Mouse (Mus musculus): ENCODE measurements around the gene Plgrkt. TPM values are rescaled to one million over a fixed set of nuclear protein-coding genes. Genes with fewer than 3 reads are reported as not detected.
"Not testable (repeated sequence)": the region's sequence is repeated elsewhere in the genome, so short reads cannot be mapped to it uniquely, and the experiment has no call there.

Plgrkt gene
- polyA plus RNA-seq (2012; ENCODE audit: insufficient read depth, insufficient read length, low replicate concordance, missing spikeins): not detected in 2 replicates

DNA sequence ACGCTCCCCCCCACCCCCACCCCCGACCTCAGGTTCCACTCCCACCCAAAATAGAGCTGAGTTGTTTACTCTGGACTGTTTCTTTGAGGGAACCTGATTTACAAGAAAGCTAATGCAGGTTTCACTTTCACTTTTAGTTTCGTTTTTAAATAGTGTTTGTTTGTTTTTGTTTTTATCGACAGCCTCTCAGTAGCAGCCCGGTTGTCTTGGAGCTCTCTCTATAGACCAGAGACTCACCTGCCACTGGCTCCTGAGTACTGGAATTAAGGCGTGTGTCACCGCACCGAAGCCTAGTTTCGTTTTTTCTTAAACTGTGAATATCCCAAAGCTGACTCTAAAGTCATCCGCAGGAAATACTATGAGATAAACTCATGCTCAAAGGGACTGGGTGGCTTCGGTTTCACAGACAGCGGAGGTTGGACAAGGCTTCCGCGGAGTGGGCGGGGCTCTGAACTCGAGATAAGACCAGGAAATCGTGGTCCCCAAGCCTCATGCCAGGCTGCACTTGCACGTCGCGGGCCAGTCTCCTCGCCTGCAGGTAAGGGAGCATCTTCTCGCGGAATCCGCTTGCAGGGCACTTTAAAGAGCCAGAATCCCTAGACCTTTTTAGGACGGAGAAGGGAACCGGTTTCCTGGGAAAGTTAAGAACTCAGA lies at the start of gene Plgrkt, which contains the start of gene Cd274:
TSS of gene Plgrkt (minus strand) at position 422 of the 654 bp plus-strand sequence.
TSS of gene Cd274 (plus strand) at position 487 of the 654 bp plus-strand sequence.
- TF ChIP-seq CTCF (IDR thresholded peaks at IDR 0.05; ENCODE audit: insufficient read depth, low read depth, low read length) (no peak), POLR2A (IDR thresholded peaks at IDR 0.05; ENCODE audit: insufficient read depth, low read depth, low read length) (no peak)
- 2% methylated on average over 26 of the region's 26 CpGs for WGBS
- Histone ChIP-seq H3K4me3 (ENCODE audit: insufficient read depth, low read depth, low read length) (peak within 1 kb of the TSS; percentile 45), H3K27ac (ENCODE audit: insufficient read depth, low read depth, low read length) (no peak within 1 kb of the TSS), H3K4me1 (ENCODE audit: control insufficient read depth, insufficient read depth, low read length) (peaks cover 2% of the 10 kb centered on the region; the same call in 1 of the 2 replicates)

- no peaks in the 10 kb centered on the region for H3K4me1 ChIP-seq (ENCODE audit: control insufficient read depth, insufficient read depth, low read length)
- WGBS: 84% methylated on average over 3 of the region's 3 CpGs
- no peak overlapping the region for H3K4me3 ChIP-seq (ENCODE audit: insufficient read depth, low read depth, low read length)
- no peak overlapping the region for H3K27ac ChIP-seq (ENCODE audit: insufficient read depth, low read depth, low read length)
- TF ChIP-seq CTCF (IDR thresholded peaks at IDR 0.05; ENCODE audit: insufficient read depth, low read depth, low read length) (no peak), POLR2A (IDR thresholded peaks at IDR 0.05; ENCODE audit: insufficient read depth, low read depth, low read length) (no peak)
These were observed 49.3 kb upstream of the Plgrkt start for GRCm38 (mm10) chr19:29416393-29416902.

- not testable (repeated sequence) for H3K27ac ChIP-seq (ENCODE audit: insufficient read depth, low read depth, low read length); H3K4me1 ChIP-seq (ENCODE audit: control insufficient read depth, insufficient read depth, low read length); H3K4me3 ChIP-seq (ENCODE audit: insufficient read depth, low read depth, low read length)
These were observed 47.7 kb upstream of the Plgrkt start for GRCm38 (mm10) chr19:29414917-29415316.

DNA sequence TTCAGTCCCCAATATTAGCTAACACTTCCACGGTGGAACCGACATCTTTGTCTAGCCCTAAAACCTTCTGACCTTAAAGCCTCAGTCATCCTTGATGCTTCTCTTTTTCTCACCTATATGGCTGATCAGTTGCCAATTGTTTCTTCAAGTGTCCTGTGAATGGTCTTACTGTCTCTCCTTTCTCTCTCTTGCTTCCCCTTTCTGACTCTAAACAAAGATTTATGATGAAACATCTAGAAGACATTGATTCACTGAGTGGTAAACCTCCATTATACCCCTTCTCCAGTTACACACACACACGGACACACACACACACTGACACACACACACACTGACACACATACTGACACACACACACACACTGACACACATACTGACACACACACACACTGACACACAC lies 47.3 kb upstream of the Plgrkt start:
- Histone ChIP-seq H3K27ac (ENCODE audit: insufficient read depth, low read depth, low read length) (no peak overlapping the region), H3K4me1 (ENCODE audit: control insufficient read depth, insufficient read depth, low read length) (no peaks in the 10 kb centered on the region), H3K4me3 (ENCODE audit: insufficient read depth, low read depth, low read length) (no peak overlapping the region)
- WGBS: 95% methylated on average over 3 of the region's 3 CpGs
- no peak for TF ChIP-seq POLR2A (IDR thresholded peaks at IDR 0.05; ENCODE audit: insufficient read depth, low read depth, low read length)
- TF ChIP-seq CTCF (IDR thresholded peaks at IDR 0.05; ENCODE audit: insufficient read depth, low read depth, low read length): no peak

GRCm38 (mm10) chr19:29412476-29413420 lies 45.6 kb upstream of the Plgrkt start:
- H3K27ac ChIP-seq (ENCODE audit: insufficient read depth, low read depth, low read length): no peak overlapping the region
- TF ChIP-seq POLR2A (IDR thresholded peaks at IDR 0.05; ENCODE audit: insufficient read depth, low read depth, low read length) (no peak), CTCF (IDR thresholded peaks at IDR 0.05; ENCODE audit: insufficient read depth, low read depth, low read length) (no peak)

GRCm38 (mm10) chr19:29410619-29411018 lies 43.4 kb upstream of the Plgrkt start, which contains the start of gene Pdcd1lg2:
TSS of gene Pdcd1lg2 (plus strand) at chr19:29410919.
- Histone ChIP-seq H3K4me1 (ENCODE audit: control insufficient read depth, insufficient read depth, low read length) (no peaks in the 10 kb centered on the region), H3K27ac (ENCODE audit: insufficient read depth, low read depth, low read length) (no peak within 1 kb of the TSS), H3K4me3 (ENCODE audit: insufficient read depth, low read depth, low read length) (no peak within 1 kb of the TSS)
- TF ChIP-seq POLR2A (IDR thresholded peaks at IDR 0.05; ENCODE audit: insufficient read depth, low read depth, low read length): no peak
- no peak for TF ChIP-seq CTCF (IDR thresholded peaks at IDR 0.05; ENCODE audit: insufficient read depth, low read depth, low read length)
- 90% methylated on average over 4 of the region's 4 CpGs for WGBS

More at GRCm38 (mm10) chr19:29412476-29413420, 45.6 kb upstream of the Plgrkt start:
- WGBS: 72% methylated on average over 6 of the region's 6 CpGs
- Histone ChIP-seq H3K4me3 (ENCODE audit: insufficient read depth, low read depth, low read length) (no peak overlapping the region), H3K4me1 (ENCODE audit: control insufficient read depth, insufficient read depth, low read length) (no peaks in the 10 kb centered on the region)

DNA sequence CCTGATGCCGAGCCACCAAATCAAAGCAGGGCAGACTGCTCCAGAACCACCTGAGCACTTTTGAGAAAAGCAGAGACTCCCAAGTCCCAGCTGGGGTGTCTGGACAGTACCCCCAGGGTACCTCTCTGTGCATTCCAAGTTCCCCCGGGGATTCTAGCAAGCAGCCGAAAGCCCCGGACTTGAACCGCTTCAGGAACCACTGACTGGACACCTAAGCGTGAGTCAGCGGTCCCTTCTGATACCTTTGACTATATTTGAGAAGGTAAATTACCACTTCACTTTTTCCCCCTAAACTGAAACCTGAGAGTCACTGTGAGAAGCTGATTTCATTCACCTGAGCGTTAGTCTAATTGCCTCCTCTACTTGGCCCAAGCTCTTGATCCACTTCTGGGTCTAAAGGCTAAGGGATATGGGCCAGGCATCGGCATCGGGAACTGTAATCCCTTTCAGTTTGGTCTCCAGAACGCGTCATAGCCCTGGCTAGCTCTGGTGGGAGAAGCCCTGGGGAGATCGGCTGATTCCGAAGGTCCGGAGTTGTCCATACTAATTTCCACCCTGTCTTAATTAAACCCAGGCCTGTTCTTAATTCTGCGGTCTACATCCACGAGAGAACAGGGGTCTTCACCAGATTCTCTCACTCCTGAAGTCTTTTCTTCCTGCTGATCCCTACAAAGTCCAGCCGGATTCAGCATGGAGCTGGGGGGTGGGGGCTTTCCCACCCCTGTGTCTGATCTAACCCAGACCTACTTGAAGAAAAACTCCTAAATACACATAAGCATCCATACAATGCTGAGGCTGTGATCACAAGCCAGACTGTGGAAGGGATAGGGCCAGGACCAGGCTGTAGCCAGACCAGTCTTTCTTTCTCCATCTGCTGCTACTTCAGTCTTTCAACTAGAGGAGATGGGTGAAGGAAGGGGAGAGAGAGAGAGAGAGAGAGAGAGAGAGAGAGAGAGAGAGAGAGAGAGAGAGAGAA lies 39.1 kb upstream of the Plgrkt start:
- Histone ChIP-seq H3K4me3 (ENCODE audit: insufficient read depth, low read depth, low read length) (no peak overlapping the region), H3K27ac (ENCODE audit: insufficient read depth, low read depth, low read length) (no peak overlapping the region), H3K4me1 (ENCODE audit: control insufficient read depth, insufficient read depth, low read length) (peaks cover 3% of the 10 kb centered on the region)
- TF ChIP-seq POLR2A (IDR thresholded peaks at IDR 0.05; ENCODE audit: insufficient read depth, low read depth, low read length) (no peak), CTCF (IDR thresholded peaks at IDR 0.05; ENCODE audit: insufficient read depth, low read depth, low read length) (no peak)
- WGBS: 87% methylated on average over 18 of the region's 18 CpGs

GRCm38 (mm10) chr19:29405388-29405787 lies 38.2 kb upstream of the Plgrkt start:
- TF ChIP-seq CTCF (IDR thresholded peaks at IDR 0.05; ENCODE audit: insufficient read depth, low read depth, low read length) (no peak), POLR2A (IDR thresholded peaks at IDR 0.05; ENCODE audit: insufficient read depth, low read depth, low read length) (no peak)
- Histone ChIP-seq H3K27ac (ENCODE audit: insufficient read depth, low read depth, low read length) (no peak overlapping the region), H3K4me3 (ENCODE audit: insufficient read depth, low read depth, low read length) (no peak overlapping the region), H3K4me1 (ENCODE audit: control insufficient read depth, insufficient read depth, low read length) (peaks cover 3% of the 10 kb centered on the region)
- 27% methylated on average over 2 of the region's 2 CpGs for WGBS
